Mouse (Mus musculus) mesoderm, embryonic 11.5 days (tissue): ENCODE data around the gene Ndufb7.
"Not testable (repeated sequence)": the region's sequence is repeated elsewhere in the genome, so short reads cannot be mapped to it uniquely, and the experiment has no call there.

ENCODE experiments used
- DNase-seq: peaks from one replicate; pipeline ENCODE4 v3.0.0-alpha.2; 2012; ENCODE audit warnings: low read depth, low spot score

Ndufb7 gene

DNA sequence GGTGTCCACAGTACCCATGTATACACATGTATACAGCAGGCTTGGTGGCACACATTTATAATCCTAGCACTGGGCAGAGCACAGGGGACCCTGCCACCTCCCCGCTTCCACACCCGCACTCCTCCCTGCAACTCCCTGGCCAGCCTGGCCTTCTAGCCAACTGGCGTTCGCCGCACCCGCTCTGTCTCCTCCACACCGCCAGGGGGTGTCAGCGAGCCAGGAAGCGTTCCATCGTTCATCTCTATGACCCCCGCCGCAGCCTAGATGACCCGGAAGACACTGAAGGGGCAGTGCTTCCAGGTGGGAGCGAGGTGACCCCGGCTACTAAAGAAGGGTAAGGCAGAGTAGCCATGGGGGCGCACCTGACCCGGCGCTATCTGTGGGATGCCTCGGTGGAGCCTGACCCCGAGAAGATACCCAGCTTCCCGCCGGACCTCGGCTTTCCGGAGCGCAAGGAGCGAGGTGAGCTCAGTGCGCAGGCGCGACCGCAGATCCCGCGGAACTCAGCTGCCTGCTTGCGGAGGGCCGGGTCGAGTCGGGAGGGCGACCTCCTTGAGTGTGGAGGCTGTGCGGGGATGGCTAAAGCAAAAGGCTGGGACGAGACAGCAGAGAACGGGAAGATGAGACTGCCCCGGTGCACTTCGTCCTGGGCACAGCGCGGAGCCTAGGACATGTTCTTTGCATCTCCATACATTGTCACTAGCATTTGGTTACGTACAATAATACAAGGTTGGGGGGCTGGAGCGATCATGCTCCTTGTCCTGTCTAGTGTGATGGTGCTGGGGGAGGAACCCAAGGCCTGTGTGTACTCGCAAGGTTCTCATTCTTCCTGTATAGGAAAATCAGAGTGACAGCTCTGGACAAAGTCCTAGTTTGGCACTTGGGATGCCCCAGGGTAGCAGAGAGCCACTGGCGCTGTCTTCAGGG lies at the start of gene Ndufb7:
Gene Ndufb7 (plus strand): TSS at position 203 of the 927 bp plus-strand sequence.
- peak; percentile 91 for DNase-seq

GRCm38 (mm10) chr8:83520432-83520831 lies 46.0 kb upstream of the Ndufb7 start:
- DNase-seq: no peak

GRCm38 (mm10) chr8:83520907-83521306 lies 45.6 kb upstream of the Ndufb7 start:
- DNase-seq: not testable (repeated sequence)

DNA sequence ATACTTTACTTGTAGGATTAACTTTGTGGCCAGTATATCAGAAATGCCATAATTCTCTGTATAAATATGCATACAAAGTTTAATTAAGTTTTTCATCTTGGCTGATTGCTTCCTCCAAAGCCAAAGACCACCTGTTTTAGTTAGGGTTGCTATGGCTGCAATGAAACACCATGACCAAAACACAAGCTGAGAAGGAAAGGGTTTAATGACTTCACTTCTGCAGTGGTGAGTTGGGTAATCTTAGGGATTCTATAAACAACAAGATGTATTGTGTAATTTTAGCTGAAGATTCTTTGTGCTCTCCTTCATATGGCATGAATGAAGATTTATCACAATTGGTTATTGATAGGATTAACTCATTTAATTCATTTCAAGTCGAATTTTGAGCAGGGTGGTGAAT lies 45.2 kb upstream of the Ndufb7 start:
- no peak for DNase-seq

GRCm38 (mm10) chr8:83534802-83535201 lies 31.7 kb upstream of the Ndufb7 start:
- DNase-seq: no peak

- DNase-seq: no peak
These were observed 30.7 kb upstream of the Ndufb7 start, which contains the start of gene Olfr370 for GRCm38 (mm10) chr8:83535736-83536135. Olfr370 (plus strand) TSS chr8:83535780.

GRCm38 (mm10) chr8:83562669-83563068 lies 3.8 kb upstream of the Ndufb7 start:
- DNase-seq: no peak

DNA sequence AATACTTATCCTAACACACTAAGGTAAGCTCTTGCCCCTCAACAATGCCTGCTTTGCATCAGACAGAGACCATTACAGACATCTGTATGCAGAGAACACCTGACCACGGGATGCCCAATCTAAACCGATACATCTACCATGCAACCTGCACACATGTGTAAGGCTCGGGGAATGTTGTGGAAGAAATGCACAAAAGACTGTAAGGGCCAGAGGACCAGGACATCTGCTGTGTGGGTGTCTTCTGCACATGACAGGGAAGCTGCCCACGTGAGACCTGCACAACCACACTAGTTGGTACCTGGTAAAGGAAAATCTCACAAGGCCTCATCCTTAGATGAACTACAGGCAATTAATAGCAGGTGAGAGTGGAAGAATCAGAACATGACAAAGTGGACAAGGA lies 3.2 kb upstream of the Ndufb7 start:
- no peak for DNase-seq

DNA sequence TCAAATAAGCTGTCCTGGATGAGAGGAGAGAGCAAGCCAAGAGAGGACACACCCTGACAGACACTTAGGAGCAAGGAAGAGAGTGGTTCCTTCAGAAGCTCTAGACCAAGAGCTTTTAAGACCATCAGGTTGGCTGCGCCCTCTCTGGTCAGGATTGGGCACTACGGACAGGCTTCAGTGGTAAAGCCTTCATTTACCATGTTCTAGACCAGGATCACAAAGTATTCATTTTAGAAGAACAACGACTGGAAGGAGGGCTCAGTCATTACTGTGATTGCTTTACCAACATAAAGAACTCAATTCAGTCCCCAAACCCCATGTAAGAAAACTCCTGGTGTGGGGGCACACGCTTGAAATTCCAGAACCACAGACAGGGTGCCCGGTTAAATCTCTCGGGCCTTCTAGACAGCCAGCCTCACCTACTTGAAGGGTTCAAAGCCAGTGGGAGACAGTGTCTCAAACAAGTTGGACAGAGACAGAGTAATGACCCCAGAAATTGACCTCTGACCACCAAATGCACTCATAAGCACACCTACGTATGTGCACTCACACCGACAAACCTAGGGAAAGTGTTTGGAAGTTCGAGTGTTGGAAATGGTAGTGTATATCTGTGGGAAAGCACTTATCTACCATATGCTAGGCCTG lies 618 bp upstream of the Ndufb7 start:
- DNase-seq: no peak

DNA sequence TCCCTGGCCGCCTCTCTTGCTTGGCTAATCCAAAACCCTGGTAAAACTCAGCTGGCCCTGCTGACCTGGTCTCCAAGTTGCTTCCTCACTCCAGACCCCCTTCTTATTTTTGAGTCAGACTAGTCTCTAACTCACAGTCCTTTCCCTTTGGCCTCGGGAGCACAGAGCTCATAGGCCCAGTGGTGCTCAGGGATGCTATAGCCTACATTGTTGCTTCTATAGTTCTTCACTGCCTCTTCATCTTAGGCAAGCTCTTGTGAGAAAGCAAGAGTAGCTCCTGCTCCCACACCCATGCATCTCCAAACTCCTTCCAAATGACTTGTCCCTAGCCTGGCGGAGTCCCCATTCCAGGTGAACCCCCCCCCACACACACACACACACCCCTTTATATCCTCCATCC lies 1.2 kb downstream of the Ndufb7 start:
- no peak for DNase-seq

- DNase-seq: no peak
These were observed 1.7 kb downstream of the Ndufb7 start for GRCm38 (mm10) chr8:83568128-83568527.

DNA sequence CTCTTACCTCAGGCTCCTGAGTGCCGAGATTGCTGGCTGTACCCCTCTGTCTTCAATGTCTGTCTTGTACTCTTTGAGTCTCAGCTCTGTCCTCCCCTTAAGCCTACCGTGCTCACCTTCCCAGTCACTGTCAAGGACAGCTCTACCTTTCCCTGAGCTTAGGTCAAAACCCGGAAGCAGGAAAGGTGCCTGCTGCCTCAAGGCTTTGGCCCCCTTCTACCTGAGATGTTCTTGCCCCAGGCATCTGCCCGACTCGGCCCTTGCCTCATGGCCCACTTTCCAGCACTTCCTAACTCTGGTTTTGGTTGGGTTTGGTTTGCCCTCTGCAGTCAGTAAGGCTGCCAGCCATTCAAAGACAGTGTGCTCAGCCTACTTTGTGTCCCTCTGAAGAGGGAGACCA lies 2.3 kb downstream of the Ndufb7 start:
- no peak for DNase-seq

DNA sequence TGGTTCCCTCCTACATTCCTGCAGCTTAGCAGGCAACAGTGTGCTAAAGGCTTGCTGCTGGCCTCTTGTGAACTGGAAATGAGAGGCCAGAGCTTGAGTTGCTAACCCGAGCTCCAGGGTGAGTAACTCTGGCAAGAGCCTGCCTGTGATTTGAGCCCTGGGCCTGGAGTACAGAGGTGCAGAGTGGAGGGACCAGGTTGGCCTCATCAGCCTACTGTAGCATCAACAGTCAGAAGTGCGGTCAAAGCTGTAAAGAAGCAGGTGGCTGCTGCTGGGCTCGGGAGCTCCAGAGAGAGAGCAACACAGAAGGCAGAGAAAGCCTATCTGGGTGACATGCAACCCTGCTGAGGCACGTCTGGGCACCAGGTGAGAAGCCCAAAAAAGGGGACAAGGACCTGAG lies 2.7 kb downstream of the Ndufb7 start:
- no peak for DNase-seq

DNA sequence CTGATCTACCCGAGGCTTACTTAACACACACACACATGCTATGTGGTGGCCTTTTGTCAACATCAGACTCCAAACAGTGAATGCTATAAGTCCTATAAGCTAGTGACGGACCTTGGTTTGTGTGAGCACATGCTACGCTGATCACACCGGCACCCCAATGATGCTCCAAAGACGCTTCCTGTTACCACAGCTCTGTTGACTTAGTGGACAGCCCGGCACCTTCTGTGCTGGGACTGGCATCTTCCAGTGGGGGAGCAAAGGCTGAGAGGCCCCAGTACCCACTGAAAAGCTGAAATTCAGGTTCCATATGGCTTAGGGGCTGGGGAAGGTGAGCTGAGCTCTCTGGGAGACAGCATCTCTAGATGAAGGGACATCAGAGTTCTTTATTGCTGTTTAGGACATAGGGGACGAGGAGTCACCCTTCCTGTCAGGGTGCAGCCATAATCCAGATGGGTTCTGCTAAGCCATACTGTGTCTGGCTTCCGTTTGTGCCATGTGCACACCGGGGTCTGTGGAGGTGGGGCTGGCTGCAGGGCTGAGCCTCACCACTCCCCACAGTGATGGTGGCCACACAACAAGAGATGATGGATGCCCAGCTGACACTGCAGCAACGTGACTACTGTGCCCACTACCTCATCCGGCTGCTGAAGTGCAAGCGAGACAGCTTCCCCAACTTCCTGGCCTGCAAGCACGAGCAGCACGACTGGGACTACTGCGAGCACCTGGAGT lies 4.0 kb downstream of the Ndufb7 start:
- DNase-seq: no peak

DNA sequence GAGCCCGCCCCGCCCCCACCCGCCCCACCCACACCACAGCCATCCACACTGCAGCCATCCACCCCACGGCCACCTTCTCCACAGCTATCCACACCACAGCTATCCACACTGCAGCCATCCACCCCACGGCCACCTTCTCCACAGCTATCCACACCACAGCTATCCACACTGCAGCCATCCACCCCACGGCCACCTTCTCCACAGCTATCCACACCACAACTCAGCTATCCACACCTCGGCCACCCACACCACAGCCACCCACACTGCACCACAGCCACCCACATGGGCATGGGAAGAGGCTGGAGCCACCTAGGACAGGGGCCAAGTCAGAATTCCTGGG lies 4.5 kb downstream of the Ndufb7 start:
- not testable (repeated sequence) for DNase-seq

- DNase-seq: no peak
These were observed 5.3 kb downstream of the Ndufb7 start for GRCm38 (mm10) chr8:83571791-83572190.

- DNase-seq: no peak
These were observed 5.9 kb downstream of the Ndufb7 start for GRCm38 (mm10) chr8:83572246-83572812.

DNA sequence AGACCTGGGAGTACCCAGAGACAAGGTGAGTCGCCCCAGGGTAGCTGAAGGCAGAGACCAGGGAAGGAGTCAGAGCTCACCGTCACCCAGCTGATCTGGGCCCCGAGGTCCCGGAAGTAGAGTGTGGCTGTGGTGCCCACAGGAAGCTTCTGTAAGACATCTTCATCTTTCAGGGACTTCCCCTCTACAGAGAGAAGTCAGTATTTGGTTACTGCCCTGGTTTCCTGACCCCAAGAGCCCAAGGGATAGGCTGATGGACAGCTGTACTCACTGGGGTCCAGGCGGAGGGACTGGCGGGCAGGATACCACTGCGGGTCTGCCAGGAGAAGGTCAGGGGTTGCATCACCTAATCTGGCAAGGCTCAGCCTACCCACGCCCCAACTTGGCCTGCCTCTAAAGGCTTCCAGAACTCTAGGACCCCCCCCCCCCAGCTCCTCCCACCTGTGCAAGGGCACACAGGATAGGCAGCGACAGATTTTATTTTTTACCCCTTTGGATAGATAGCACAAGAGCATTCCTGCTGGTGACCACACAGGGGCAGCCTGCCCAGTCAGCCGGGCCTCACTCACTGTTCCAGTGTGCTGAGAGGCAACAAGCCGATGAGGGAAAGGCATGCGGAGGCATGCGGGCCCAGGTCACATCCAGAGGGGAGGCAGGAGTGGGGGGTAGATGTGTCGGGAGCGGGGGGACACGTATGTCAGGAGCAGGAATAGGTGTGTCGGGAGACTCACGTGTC lies 6.8 kb downstream of the Ndufb7 start:
- no peak for DNase-seq

DNA sequence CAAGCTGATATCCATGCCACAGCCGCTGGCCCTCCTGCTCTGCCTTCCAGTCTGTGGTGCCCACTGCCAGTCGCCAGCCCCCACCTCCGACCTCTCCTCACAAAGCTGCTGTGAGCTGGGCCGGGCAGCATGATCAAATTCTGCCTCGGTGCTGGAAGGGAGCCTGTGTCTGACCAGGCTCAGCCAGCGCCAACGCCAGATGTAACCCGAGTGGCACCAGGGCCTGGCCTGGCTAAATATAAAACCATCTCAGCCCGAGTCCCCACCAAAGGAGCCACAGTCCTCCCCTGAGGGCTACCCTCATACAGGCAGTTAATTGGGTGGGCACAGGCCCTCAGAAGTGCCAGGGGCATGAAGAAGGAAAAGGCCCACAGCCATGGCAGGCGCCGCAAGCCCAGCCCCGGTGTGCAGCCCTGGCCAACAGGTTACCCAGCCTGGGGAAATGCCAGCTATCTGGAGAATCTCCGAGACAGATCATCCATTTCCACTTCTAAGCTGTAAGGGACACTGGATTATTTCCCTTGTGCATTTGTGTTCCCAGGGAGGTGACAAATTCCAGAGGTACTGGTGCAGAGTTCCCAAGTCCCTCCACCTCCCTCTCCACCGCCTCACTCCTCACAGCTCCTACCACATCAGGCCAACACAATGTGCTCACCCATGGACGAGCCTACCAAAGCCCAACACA lies 8.3 kb downstream of the Ndufb7 start:
- no peak for DNase-seq
